Mouse (Mus musculus) spleen, adult 2 months (tissue): ENCODE results near the gene Sh2b3.

ENCODE experiments used
- CTCF ChIP-seq: fragments of 200-500 bp; IDR thresholded peaks from 2 replicates; pipeline ENCODE4 v1.5.1; 2011; ENCODE audit warnings: mild to moderate bottlenecking, inconsistent platforms; ENCODE audit not compliant: insufficient read depth, insufficient read length, insufficient replicate concordance; ENCODE audit errors: extremely low read depth
- POLR2A ChIP-seq: fragments of 200-500 bp; IDR thresholded peaks from 2 replicates; pipeline ENCODE4 v1.6.1; 2011; ENCODE audit warnings: low read depth, low read length, inconsistent platforms

DNA sequence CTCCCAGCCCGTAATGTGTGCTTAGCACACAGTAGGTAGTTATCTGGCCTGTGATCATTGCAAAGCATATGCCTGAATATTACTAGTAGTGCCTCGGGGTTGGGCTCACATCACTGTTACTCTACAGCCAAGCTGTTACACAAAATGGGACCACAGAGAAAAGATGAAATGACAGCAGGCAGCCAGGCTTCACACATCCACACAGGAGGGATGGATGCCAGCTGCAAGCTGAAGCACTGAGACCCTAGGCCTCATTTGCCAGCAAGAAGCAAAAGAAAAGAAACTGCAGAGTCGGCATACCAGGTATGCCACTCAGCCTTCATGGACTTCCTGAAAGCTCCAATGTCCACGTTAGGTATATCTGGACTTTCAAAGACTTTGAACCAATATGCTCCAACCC, 9.6 kb downstream of the Sh2b3 start:
- TF ChIP-seq CTCF, result no peak
- no peak for TF ChIP-seq POLR2A
